Mouse (Mus musculus) hindbrain, postnatal 0 days (tissue): ENCODE measurements at regions not wholly inside any gene's neighbourhood (a gene's known extent, or its start where the extent isn't known, plus 50 kb on each side); places are given as distances from the start of the nearest gene placed in this dataset.
A peak's percentile ranks its signal among the peaks of the same experiment; 100 is the strongest.

Experiments used
- ATAC-seq: fragments of 200-750 bp; cut with Nextera tagmentation; 2 replicates; pipeline ENCODE4 v1.8.0; 2017; ENCODE audit warnings: mild to moderate bottlenecking, moderate TSS enrichment, moderate library complexity
- DNase-seq: peaks from one replicate; pipeline ENCODE4 v3.0.0-alpha.2; 2015; ENCODE audit warnings: low spot score
- H3K27ac ChIP-seq: fragments of 300-500 bp; sonication (generic); 2 replicates; pipeline ENCODE4 v1.5.1; 2014; ENCODE audit warnings: mild to moderate bottlenecking
- H3K27me3 ChIP-seq: fragments of 300-500 bp; sonication (generic); 2 replicates; pipeline ENCODE4 v1.6.1; 2014; ENCODE audit warnings: low read length, mixed read lengths; ENCODE audit not compliant: insufficient read depth
- H3K36me3 ChIP-seq: fragments of 300-500 bp; sonication (generic); 2 replicates; pipeline ENCODE4 v1.6.1; 2014; ENCODE audit warnings: low read length, mixed read lengths; ENCODE audit not compliant: insufficient read depth
- H3K4me1 ChIP-seq: fragments of 300-500 bp; sonication (generic); 2 replicates; pipeline ENCODE4 v1.6.1; 2014; ENCODE audit warnings: antibody characterized with exemption, low read length, mixed read lengths; ENCODE audit not compliant: insufficient read depth
- H3K4me2 ChIP-seq: fragments of 300-500 bp; sonication (generic); 2 replicates; pipeline ENCODE4 v1.6.1; 2014; ENCODE audit warnings: low read depth, mild to moderate bottlenecking, low read length, moderate library complexity, mixed read lengths
- H3K4me3 ChIP-seq: fragments of 300-500 bp; sonication (generic); 2 replicates; pipeline ENCODE4 v1.5.1; 2014; ENCODE audit warnings: low read length
- H3K9ac ChIP-seq: fragments of 300-500 bp; sonication (generic); replicated peaks from 2 replicates; pipeline ENCODE4 v1.6.1; 2014; ENCODE audit warnings: mild to moderate bottlenecking, low read length, moderate library complexity, mixed read lengths
- H3K9me3 ChIP-seq: fragments of 300-500 bp; sonication (generic); 2 replicates; pipeline ENCODE4 v1.6.1; 2016; ENCODE audit warnings: low read length, mixed read lengths
- CTCF ChIP-seq: IDR thresholded peaks from 2 replicates; pipeline ENCODE4 v1.5.1; 2016; ENCODE audit warnings: antibody characterized with exemption, control low read depth, low read depth
- WGBS: fragments of 180-500 bp; shearing (Covaris S2); extraction: QIAGEN DNeasy Blood & Tissue Kit; methylation state at CpG from one replicate; pipeline ENCODE4 v1.1.7; 2014; 5-methylcytosine and 5-hydroxymethylcytosine counted together

DNA sequence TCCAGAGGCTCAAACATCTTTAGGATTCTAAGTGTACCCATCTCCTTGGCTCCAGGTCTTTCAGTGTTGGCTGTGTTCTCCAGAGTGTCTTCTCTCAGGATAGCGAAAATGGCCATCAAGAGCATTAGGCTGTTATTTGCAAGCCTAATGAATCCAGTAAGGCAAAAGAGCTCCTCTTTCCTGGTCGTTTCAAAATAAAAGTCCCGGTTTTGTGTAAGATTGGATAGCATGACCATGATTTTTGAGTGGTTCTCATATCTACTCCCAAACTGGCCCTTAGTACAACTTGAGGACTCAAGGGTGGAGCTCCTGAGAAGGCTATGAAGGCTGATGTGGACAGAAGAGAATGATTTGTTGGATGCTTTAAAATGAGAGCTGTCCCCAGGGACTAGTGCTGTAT, 510.6 kb downstream of the Zfp536 start:
- Histone ChIP-seq H3K4me1 (no peaks in the 10 kb centered on the region), H3K9me3 (no peaks in the 10 kb centered on the region), H3K36me3 (no peaks in the 10 kb centered on the region), H3K27me3 (no peaks in the 10 kb centered on the region), H3K4me2 (no peak overlapping the region), H3K9ac (no peak overlapping the region), H3K4me3 (no peak overlapping the region), H3K27ac (no peak overlapping the region)
- DNase-seq (peak; percentile 28), ATAC-seq (no peak)
- 51% methylated on average over 3 of the region's 3 CpGs for WGBS
- no peak for TF ChIP-seq CTCF

DNA sequence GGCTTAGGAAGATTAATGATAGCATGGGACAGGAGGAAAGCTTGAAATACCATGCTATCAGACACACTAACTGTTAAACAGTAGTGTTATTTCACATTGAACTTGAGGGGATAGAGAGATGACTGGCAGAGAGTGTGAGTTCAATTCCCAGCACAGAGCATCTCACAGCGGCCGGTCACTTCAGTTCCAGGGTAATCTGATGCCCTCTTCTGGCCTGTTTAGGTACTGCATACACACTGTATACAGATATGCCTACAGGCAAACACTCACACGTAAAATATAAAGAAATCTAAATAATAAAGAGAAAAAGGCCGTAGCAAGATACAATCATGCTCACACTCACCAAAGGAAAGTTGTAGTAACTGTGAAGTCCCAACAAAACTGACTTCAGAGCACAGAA, 506.0 kb downstream of the Zfp536 start:
- 89% methylated on average over 4 of the region's 4 CpGs for WGBS
- no peak for ATAC-seq
- H3K9ac ChIP-seq = no peak overlapping the region

DNA sequence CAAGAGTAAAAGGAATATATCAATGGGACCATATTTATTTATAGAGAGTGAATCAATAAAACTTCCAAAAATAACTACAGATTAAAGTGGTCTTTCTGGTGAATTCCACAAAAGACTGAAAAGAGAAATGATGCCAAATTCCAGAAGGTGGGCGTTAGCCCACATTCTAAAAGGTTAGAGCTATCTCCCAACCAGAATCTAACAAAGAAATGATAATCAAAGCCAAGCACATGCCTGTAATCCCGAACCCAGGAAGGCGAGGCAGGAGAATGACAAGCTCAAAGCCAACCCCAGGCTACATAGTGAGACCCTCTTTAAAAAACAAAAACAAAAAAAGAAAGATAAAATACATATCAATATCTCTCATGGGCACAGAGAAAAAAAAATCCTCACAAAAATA, 502.6 kb downstream of the Zfp536 start:
- H3K27ac ChIP-seq = no peak overlapping the region
- no peak overlapping the region for H3K9ac ChIP-seq
- H3K4me2 ChIP-seq = no peak overlapping the region
- TF ChIP-seq CTCF = no peak
- no peak overlapping the region for H3K4me3 ChIP-seq
- DNase-seq (no peak), ATAC-seq (no peak)
- no peaks in the 10 kb centered on the region for H3K27me3 ChIP-seq
- no peaks in the 10 kb centered on the region for H3K9me3 ChIP-seq
- H3K36me3 ChIP-seq = no peaks in the 10 kb centered on the region
- no peaks in the 10 kb centered on the region for H3K4me1 ChIP-seq
- 85% methylated on average over 3 of the region's 3 CpGs for WGBS

More for the DNA sequence above, 506.0 kb downstream of the Zfp536 start:
- Histone ChIP-seq H3K36me3 (no peaks in the 10 kb centered on the region), H3K9me3 (no peaks in the 10 kb centered on the region), H3K4me3 (no peak overlapping the region), H3K4me2 (no peak overlapping the region), H3K27me3 (no peaks in the 10 kb centered on the region), H3K27ac (no peak overlapping the region), H3K4me1 (no peaks in the 10 kb centered on the region)
- TF ChIP-seq CTCF = peak; percentile 44
- DNase-seq = no peak

DNA sequence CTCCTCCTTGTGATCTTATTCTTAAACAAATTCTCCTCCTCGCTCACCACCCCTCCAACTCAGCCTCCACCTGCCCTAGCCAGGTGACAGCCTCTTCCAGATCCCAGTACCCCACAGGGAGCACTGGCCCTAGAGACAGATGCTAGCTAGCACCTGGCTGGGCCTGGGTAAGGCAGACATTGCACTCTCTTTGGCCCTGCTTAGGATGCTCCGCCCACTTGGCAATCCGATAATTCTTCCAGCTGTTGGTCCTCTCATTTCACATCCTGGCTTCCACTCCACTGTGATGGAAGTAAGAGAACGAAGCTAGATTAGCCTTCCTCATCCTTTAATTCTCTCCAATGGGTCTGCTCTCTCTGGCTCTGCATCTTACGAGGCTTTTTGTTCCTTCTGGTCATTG, 483.4 kb downstream of the Zfp536 start:
- peak overlapping the region; percentile 39 for H3K4me2 ChIP-seq
- H3K27ac ChIP-seq = no peak overlapping the region
- H3K4me3 ChIP-seq = no peak overlapping the region
- no peak overlapping the region for H3K9ac ChIP-seq
- no peaks in the 10 kb centered on the region for H3K27me3 ChIP-seq
- 35% methylated on average over 5 of the region's 5 CpGs for WGBS
- DNase-seq = peak; percentile 9
- TF ChIP-seq CTCF = no peak
- H3K36me3 ChIP-seq = no peaks in the 10 kb centered on the region
- no peaks in the 10 kb centered on the region for H3K9me3 ChIP-seq
- ATAC-seq = no peak
- H3K4me1 ChIP-seq = no peaks in the 10 kb centered on the region

DNA sequence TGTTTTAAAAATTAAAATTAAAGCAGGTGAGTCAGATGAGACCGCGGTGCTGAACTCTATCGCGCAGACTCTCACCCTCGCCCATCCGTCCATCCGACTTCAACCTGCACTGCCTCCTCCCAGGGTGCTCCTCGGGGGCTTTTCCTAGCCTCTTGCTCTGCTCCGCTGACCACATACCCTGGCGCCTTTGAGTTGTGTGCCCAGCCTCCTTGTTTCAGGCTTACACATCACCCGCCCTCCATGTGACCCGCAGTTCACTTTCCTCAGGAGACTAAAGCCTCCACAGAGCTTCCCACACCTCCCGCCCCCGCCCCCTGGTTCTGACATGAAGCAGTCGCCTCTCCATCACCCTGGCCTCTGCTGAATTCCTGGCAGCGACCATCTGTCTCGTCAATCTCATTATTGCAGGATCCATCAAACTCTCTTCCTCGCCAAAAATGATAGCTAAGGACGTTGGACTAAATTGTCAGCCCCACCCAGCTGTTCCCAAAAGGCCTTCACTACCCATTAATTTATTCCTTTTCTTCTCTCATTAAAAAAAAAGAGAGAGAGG, 482.9 kb downstream of the Zfp536 start:
- 16% methylated on average over 19 of the region's 19 CpGs for WGBS
- no peak for DNase-seq

DNA sequence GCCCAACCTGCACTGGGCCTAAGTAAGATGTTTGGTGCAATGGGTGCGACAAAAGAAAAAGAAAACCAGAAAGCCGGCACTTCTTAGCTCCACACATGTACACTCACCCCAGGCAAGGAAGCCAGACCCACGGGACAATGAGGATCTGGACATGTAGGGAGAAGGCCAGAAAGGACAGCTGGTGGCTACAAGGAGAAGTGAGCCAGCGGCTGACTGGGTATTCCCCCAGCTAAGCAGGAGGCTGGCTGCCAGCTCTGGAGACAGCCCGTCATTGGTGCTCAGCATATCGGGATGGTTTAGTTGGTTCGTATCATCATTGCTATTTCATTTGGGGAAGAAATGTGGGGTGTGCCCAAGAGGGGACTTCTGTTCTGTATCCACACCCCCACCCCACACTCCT, 481.7 kb downstream of the Zfp536 start:
- peak; percentile 60 for DNase-seq
- no peaks in the 10 kb centered on the region for H3K27me3 ChIP-seq
- peak; percentile 67; the same call in 1 of the 2 replicates for ATAC-seq
- no peaks in the 10 kb centered on the region for H3K36me3 ChIP-seq
- H3K4me1 ChIP-seq = no peaks in the 10 kb centered on the region
- no peak for TF ChIP-seq CTCF
- 55% methylated on average over 7 of the region's 7 CpGs for WGBS
- no peaks in the 10 kb centered on the region for H3K9me3 ChIP-seq
- no peak overlapping the region for H3K4me2 ChIP-seq
- H3K4me3 ChIP-seq = no peak overlapping the region
- no peak overlapping the region for H3K9ac ChIP-seq
- no peak overlapping the region for H3K27ac ChIP-seq

More for the DNA sequence above, 482.9 kb downstream of the Zfp536 start:
- Histone ChIP-seq H3K4me1 (no peaks in the 10 kb centered on the region), H3K4me2 (peak overlapping the region; percentile 39), H3K27me3 (no peaks in the 10 kb centered on the region), H3K27ac (no peak overlapping the region), H3K9me3 (no peaks in the 10 kb centered on the region), H3K36me3 (no peaks in the 10 kb centered on the region), H3K9ac (no peak overlapping the region), H3K4me3 (no peak overlapping the region)
- TF ChIP-seq CTCF = no peak
- ATAC-seq = no peak

DNA sequence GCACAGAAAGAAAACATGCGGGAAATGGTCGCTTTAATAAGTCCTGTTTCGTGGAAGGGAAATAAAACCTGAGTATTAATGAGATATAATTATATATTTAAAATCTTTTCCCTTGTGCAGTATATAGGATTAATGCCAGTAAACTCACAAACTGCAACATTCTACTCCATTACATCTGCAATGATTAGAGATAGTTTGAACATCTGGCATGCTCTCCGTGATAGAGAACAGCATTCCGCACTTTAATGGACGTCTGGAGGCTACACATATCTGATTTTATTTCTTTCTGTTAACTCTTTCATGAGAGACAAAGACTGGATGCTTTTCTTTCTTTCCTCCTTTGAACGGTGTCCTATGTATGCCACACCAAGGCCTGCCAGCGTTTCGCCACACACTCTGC, 480.9 kb downstream of the Zfp536 start:
- H3K4me2 ChIP-seq = no peak overlapping the region
- no peak overlapping the region for H3K9ac ChIP-seq
- no peak for TF ChIP-seq CTCF
- H3K4me3 ChIP-seq = no peak overlapping the region
- ATAC-seq (no peak), DNase-seq (no peak)
- no peaks in the 10 kb centered on the region for H3K9me3 ChIP-seq
- no peak overlapping the region for H3K27ac ChIP-seq
- no peaks in the 10 kb centered on the region for H3K4me1 ChIP-seq
- no peaks in the 10 kb centered on the region for H3K27me3 ChIP-seq
- WGBS = 74% methylated on average over 9 of the region's 9 CpGs
- H3K36me3 ChIP-seq = no peaks in the 10 kb centered on the region
